Mouse (Mus musculus): ENCODE results near the gene Pafah1b2.

DNA sequence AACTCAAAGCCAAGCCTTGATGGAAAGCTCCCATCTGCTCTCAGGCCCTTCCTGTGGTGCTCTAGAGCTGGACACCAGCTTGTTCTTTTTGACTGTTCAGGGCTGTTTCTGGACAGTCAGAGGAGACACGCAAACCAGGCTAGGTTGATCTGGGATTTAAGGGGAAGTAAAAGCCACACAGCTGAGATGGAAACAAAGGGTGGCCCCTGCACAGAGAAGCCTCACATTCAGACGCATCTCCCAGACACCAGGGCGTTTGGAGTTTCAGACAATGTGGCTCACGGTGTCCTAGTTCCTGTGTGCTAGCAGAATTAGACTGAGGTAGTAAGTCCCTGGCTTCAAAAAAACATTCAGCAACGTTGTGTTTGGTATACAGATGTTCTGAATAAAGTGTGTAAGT is 6.3 kb downstream of the Pafah1b2 start:
- no peak for TF ChIP-seq CTCF (conservative IDR thresholded peaks at IDR 0.05; ENCODE audit: low read length)
- no peak for TF ChIP-seq POU5F1 (IDR thresholded peaks at IDR 0.05; ENCODE audit: borderline replicate concordance, low read length)

All from E14TG2a.4 (cell line).